Mouse (Mus musculus) CH12.LX (cell line): ENCODE data around the gene Olfr651. TPM values are rescaled to one million over a fixed set of nuclear protein-coding genes. Genes with fewer than 3 reads are reported as not detected.
"Not testable (repeated sequence)": the region's sequence is repeated elsewhere in the genome, so short reads cannot be mapped to it uniquely, and the experiment has no call there.

Experiments used
- DNase-seq: peaks from one replicate; pipeline ENCODE4 v3.0.0-alpha.2; 2013; ENCODE audit errors: extremely low read depth
- H3K27ac ChIP-seq: 2 replicates; pipeline ENCODE4 v1.5.1; 2012; ENCODE audit warnings: low read depth, mild to moderate bottlenecking, control low read depth, moderate library complexity; ENCODE audit not compliant: insufficient read depth
- H3K27me3 ChIP-seq: replicated peaks from 2 replicates; pipeline ENCODE3; 2012; ENCODE audit warnings: inconsistent platforms
- H3K36me3 ChIP-seq, 2 experiments: replicated peaks in 1 of 2; 2 replicates each; pipeline versions ENCODE3 to v1.6.1; 2012; ENCODE audit warnings: inconsistent platforms in 1 of 2, low read length in 1 of 2, mild to moderate bottlenecking in 1 of 2, mixed read lengths in 1 of 2, moderate library complexity in 1 of 2; ENCODE audit not compliant: control insufficient read depth in 1 of 2, insufficient read depth in 1 of 2
- H3K4me1 ChIP-seq, 2 experiments: 2 replicates each; pipeline ENCODE4 v1.6.1; 2012; ENCODE audit warnings: inconsistent platforms in 1 of 2, moderate library complexity in 1 of 2; ENCODE audit not compliant: insufficient read depth in 2 of 2, control insufficient read depth in 1 of 2
- H3K4me2 ChIP-seq: 2 replicates; pipeline ENCODE4 v1.6.1; 2012; ENCODE audit warnings: low read depth, mild to moderate bottlenecking, control low read depth; ENCODE audit not compliant: poor library complexity, insufficient read depth, severe bottlenecking
- H3K4me3 ChIP-seq, 3 experiments: fragments of 150-350 bp in 1 of 3; sonication (generic) in 1 of 3; replicated peaks in 1 of 3; 2 replicates each; pipeline versions ENCODE3 to v1.5.1; 2011 to 2012; ENCODE audit warnings: low read depth in 2 of 3, low read length in 2 of 3, mild to moderate bottlenecking in 2 of 3, moderate library complexity in 2 of 3, control low read depth in 1 of 3, improper control_type of control experiment in 1 of 3, inconsistent platforms in 1 of 3, mixed read lengths in 1 of 3; ENCODE audit not compliant: poor library complexity in 1 of 3
- H3K79me2 ChIP-seq: replicated peaks from 2 replicates; pipeline ENCODE4 v1.6.1; 2012; ENCODE audit warnings: mild to moderate bottlenecking, moderate library complexity; ENCODE audit not compliant: control insufficient read depth, poor library complexity, insufficient read depth, severe bottlenecking; ENCODE audit errors: extremely low read depth
- H3K9ac ChIP-seq: 2 replicates; pipeline ENCODE4 v1.6.1; 2012; ENCODE audit warnings: low read depth, mild to moderate bottlenecking, control low read depth, moderate library complexity; ENCODE audit not compliant: insufficient read depth
- H3K9me3 ChIP-seq: replicated peaks from 2 replicates; pipeline ENCODE3; 2012; ENCODE audit warnings: low read length, inconsistent platforms, mixed read lengths
- CHD1 ChIP-seq: IDR thresholded peaks from 2 replicates; pipeline ENCODE4 v1.6.1; 2012; ENCODE audit warnings: low read depth, low read length, improper control_type of control experiment, inconsistent platforms
- CHD2 ChIP-seq: IDR thresholded peaks from 2 replicates; pipeline ENCODE4 v1.6.1; 2011; ENCODE audit warnings: low read length, improper control_type of control experiment
- ELF1 ChIP-seq: IDR thresholded peaks from 2 replicates; pipeline ENCODE4 v1.6.1; 2014; ENCODE audit warnings: low read depth, mild to moderate bottlenecking, inconsistent platforms, low read length, improper control_type of control experiment
- ETS1 ChIP-seq: conservative IDR thresholded peaks from 2 replicates; pipeline ENCODE4 v1.6.1; 2012; ENCODE audit warnings: low read depth, mild to moderate bottlenecking, inconsistent platforms, low read length, improper control_type of control experiment, moderate library complexity
- GABPA ChIP-seq: IDR thresholded peaks from 2 replicates; pipeline ENCODE4 v1.6.1; 2012; ENCODE audit warnings: low read depth, low read length, improper control_type of control experiment, inconsistent platforms; ENCODE audit not compliant: insufficient replicate concordance
- KAT2A ChIP-seq: IDR thresholded peaks from 2 replicates; pipeline ENCODE4 v1.6.1; 2012; ENCODE audit warnings: low read length, improper control_type of control experiment, inconsistent platforms; ENCODE audit not compliant: insufficient replicate concordance
- MAFK ChIP-seq: IDR thresholded peaks from 2 replicates; pipeline ENCODE4 v1.6.1; 2011; ENCODE audit warnings: low read length, improper control_type of control experiment; ENCODE audit not compliant: insufficient replicate concordance
- MAX ChIP-seq: IDR thresholded peaks from 2 replicates; pipeline ENCODE4 v1.6.1; 2011; ENCODE audit warnings: low read length, improper control_type of control experiment
- MXI1 ChIP-seq: IDR thresholded peaks from 2 replicates; pipeline ENCODE4 v1.6.1; 2011; ENCODE audit warnings: mild to moderate bottlenecking, low read depth, low read length, improper control_type of control experiment
- POLR2A ChIP-seq: IDR thresholded peaks from 2 replicates; pipeline ENCODE4 v1.6.1; 2011; ENCODE audit warnings: low read depth, mild to moderate bottlenecking, improper control_type of control experiment, low read length
- POLR2AphosphoS2 ChIP-seq: IDR thresholded peaks from 2 replicates; pipeline ENCODE4 v1.6.1; 2011; ENCODE audit warnings: low read depth, low read length, improper control_type of control experiment
- SIN3A ChIP-seq: IDR thresholded peaks from 2 replicates; pipeline ENCODE4 v1.6.1; 2012; ENCODE audit warnings: low read length, improper control_type of control experiment, inconsistent platforms
- TCF12 ChIP-seq: IDR thresholded peaks from 2 replicates; pipeline ENCODE4 v1.6.1; 2014; ENCODE audit warnings: low read depth, mild to moderate bottlenecking, inconsistent platforms, low read length, improper control_type of control experiment
- UBTF ChIP-seq: IDR thresholded peaks from 2 replicates; pipeline ENCODE4 v1.6.1; 2012; ENCODE audit warnings: low read depth, mild to moderate bottlenecking, inconsistent platforms, low read length, improper control_type of control experiment, moderate library complexity
- USF1 ChIP-seq: IDR thresholded peaks from 2 replicates; pipeline ENCODE4 v1.6.1; 2014; ENCODE audit warnings: low read depth, mild to moderate bottlenecking, inconsistent platforms, low read length, improper control_type of control experiment
- USF2 ChIP-seq: conservative IDR thresholded peaks from 2 replicates; pipeline ENCODE4 v1.6.1; 2011; ENCODE audit warnings: low read depth, low read length, improper control_type of control experiment
- ZNF384 ChIP-seq: IDR thresholded peaks from 2 replicates; pipeline ENCODE4 v1.6.1; 2012; ENCODE audit warnings: low read depth, low read length, improper control_type of control experiment, inconsistent platforms
- dilution Hi-C: fragments of 300-500 bp; cut with MboI; formaldehyde crosslinking; loops from 2 replicates; pipeline ENCODE4 v1.14.3; 2020; ENCODE audit warnings: low sequenced_read_pairs; ENCODE audit not compliant: extremely low pct_unique_long_range_greater_than_20kb, extremely low pct_ligation_motif_present
- in situ Hi-C: fragments of 300-500 bp; cut with MboI; formaldehyde crosslinking; loops from 3 replicates; pipeline ENCODE4 v1.14.3; 2019; ENCODE audit warnings: low sequenced_read_pairs, low pct_ligation_motif_present, low pct_unique_long_range_greater_than_20kb, mixed read lengths
- polyA plus RNA-seq: library from polyadenylated mRNA; unstranded; fragments of >175 nt; gene quantifications from 2 replicates; pipeline ENCODE4 v1.2.1, GENCODE M21; 2012; ENCODE audit warnings: low read depth; ENCODE audit not compliant: insufficient read length
- total RNA-seq, 2 experiments: library from RNA; depleted of rRNA; stranded (reverse); fragments of 300-350 nt in 1 of 2; fragments of >200 nt in 1 of 2; gene quantifications; 2 replicates each; pipeline ENCODE4 v1.2.3; 2012 to 2014

Gene Olfr651
- total RNA-seq (2012; rRNA removed), result not detected in 2 replicates
- total RNA-seq (2014; rRNA removed), result not detected in 2 replicates
- polyA plus RNA-seq, result not detected in 2 replicates

GRCm38 (mm10) chr7:104549833-104550232 is at the start of gene Olfr651:
TSS of gene Olfr651 (plus strand) at chr7:104550133.
- no peaks in the 10 kb centered on the region for H3K4me1 ChIP-seq
- no peak for DNase-seq
- dilution Hi-C loops (no loop called here), in situ Hi-C loops (no loop called here)
- no peak within 1 kb of the TSS for H3K4me2 ChIP-seq
- H3K27ac ChIP-seq, result no peak within 1 kb of the TSS
- no peak within 1 kb of the TSS for H3K9ac ChIP-seq
- TF ChIP-seq POLR2A, result no peak
- no peak for TF ChIP-seq TCF12
- TF ChIP-seq GABPA, result no peak
- no peak for TF ChIP-seq MAX
- TF ChIP-seq USF1, result no peak
- TF ChIP-seq ETS1, result no peak
- no peak for TF ChIP-seq ZNF384
- TF ChIP-seq MXI1, result no peak
- TF ChIP-seq KAT2A, result no peak
- no peak for TF ChIP-seq SIN3A
- no peaks in the 10 kb centered on the region for H3K27me3 ChIP-seq
- no peaks in the 10 kb centered on the region for H3K36me3 ChIP-seq
- no peak within 1 kb of the TSS for H3K4me3 ChIP-seq
- no peaks in the 10 kb centered on the region for H3K79me2 ChIP-seq
- H3K9me3 ChIP-seq, result no peaks in the 10 kb centered on the region

DNA sequence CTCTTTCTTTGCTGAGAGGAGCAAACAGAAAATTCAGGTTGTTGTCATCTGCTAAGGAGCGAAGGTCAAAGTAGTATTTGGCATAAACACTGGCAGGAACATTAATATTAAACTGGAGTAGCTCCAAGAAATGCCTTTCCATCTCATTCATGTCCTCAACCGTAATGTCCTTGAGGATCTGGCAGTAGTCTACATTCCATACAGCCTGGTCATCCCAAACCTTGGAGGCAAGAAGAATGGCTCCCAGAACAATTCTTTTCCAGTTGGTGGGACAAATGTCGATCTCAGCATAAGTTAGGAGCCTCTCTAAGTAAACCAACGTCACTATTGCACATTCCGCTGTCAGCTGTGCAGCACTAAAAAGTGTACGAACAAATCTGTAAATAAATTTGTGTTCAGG is 48.7 kb upstream of the Olfr651 start:
- dilution Hi-C loops, in situ Hi-C loops, H3K9ac ChIP-seq: not testable (repeated sequence)

GRCm38 (mm10) chr7:104501589-104502371 is 48.2 kb upstream of the Olfr651 start:
- in situ Hi-C loops, result no loop called here
- H3K4me3 ChIP-seq, result no peak overlapping the region
- DNase-seq, result no peak
- H3K27me3 ChIP-seq, result no peaks in the 10 kb centered on the region
- dilution Hi-C loops, result no loop called here
- TF ChIP-seq ELF1, result no peak
- no peak for TF ChIP-seq KAT2A
- TF ChIP-seq USF2, result no peak
- TF ChIP-seq ZNF384, result no peak
- no peak for TF ChIP-seq CHD1
- TF ChIP-seq MAFK, result no peak
- no peak for TF ChIP-seq ETS1
- no peak for TF ChIP-seq POLR2A
- TF ChIP-seq UBTF, result no peak
- TF ChIP-seq CHD2, result no peak
- TF ChIP-seq POLR2AphosphoS2, result no peak
- TF ChIP-seq GABPA, result no peak
- TF ChIP-seq, all 38 proteins: peak for 0
- peaks cover 8% of the 10 kb centered on the region for H3K9me3 ChIP-seq
- peaks cover 0 to 4% of the 10 kb centered on the region in 2 experiments for H3K36me3 ChIP-seq
- H3K4me1 ChIP-seq, result peaks cover 0 to 10% of the 10 kb centered on the region in 2 experiments; a peak in 2 of 4 replicates
- H3K4me2 ChIP-seq, result no peak overlapping the region
- no peak overlapping the region for H3K9ac ChIP-seq
- no peaks in the 10 kb centered on the region for H3K79me2 ChIP-seq
- no peak overlapping the region for H3K27ac ChIP-seq

More for the DNA sequence above, 48.7 kb upstream of the Olfr651 start:
- H3K4me3 ChIP-seq, H3K4me2 ChIP-seq, H3K36me3 ChIP-seq, H3K9me3 ChIP-seq, DNase-seq, H3K27me3 ChIP-seq, H3K79me2 ChIP-seq, H3K4me1 ChIP-seq, H3K27ac ChIP-seq: not testable (repeated sequence)
